Mouse (Mus musculus) MEL (cell line): ENCODE results near the gene Il18r1. TPM values are rescaled to one million over a fixed set of nuclear protein-coding genes. Genes with fewer than 3 reads are reported as not detected.

Experiments used
- DNase-seq: peaks from one replicate; pipeline ENCODE4 v3.0.0; 2011; ENCODE audit warnings: low read depth, low spot score
- H3K27ac ChIP-seq: 2 replicates; pipeline ENCODE4 v1.5.1; 2012; ENCODE audit warnings: low read depth, mild to moderate bottlenecking, control low read depth, low read length, moderate library complexity; ENCODE audit not compliant: control insufficient read depth
- H3K27me3 ChIP-seq, 2 experiments: fragments of 150-350 bp in 1 of 2; sonication (generic) in 1 of 2; 2 replicates each; pipeline ENCODE4 v1.6.1; 2012; ENCODE audit warnings: low read length in 2 of 2, mild to moderate bottlenecking in 2 of 2, improper control_type of control experiment in 1 of 2, moderate library complexity in 1 of 2; ENCODE audit not compliant: insufficient read depth in 2 of 2, control insufficient read depth in 1 of 2
- H3K36me3 ChIP-seq, 2 experiments: 2 replicates each; pipeline ENCODE4 v1.6.1; 2012 to 2014; ENCODE audit warnings: low read length in 2 of 2, improper control_type of control experiment in 1 of 2, inconsistent platforms in 1 of 2, mild to moderate bottlenecking in 1 of 2; ENCODE audit not compliant: insufficient read depth in 2 of 2, control insufficient read depth in 1 of 2
- H3K4me1 ChIP-seq, 2 experiments: fragments of 150-350 bp in 1 of 2; sonication (generic) in 1 of 2; 2 replicates each; pipeline ENCODE4 v1.6.1; 2012; ENCODE audit warnings: low read length in 2 of 2, improper control_type of control experiment in 1 of 2, mild to moderate bottlenecking in 1 of 2; ENCODE audit not compliant: insufficient read depth in 2 of 2, control insufficient read depth in 1 of 2
- H3K4me3 ChIP-seq, 2 experiments: fragments of 150-350 bp in 1 of 2; sonication (generic) in 1 of 2; 2 replicates each; pipeline ENCODE4 v1.5.1; 2012; ENCODE audit warnings: low read depth in 2 of 2, low read length in 2 of 2, mild to moderate bottlenecking in 2 of 2, moderate library complexity in 2 of 2, control low read depth in 1 of 2, improper control_type of control experiment in 1 of 2; ENCODE audit not compliant: control insufficient read depth in 1 of 2, insufficient read depth in 1 of 2
- H3K79me2 ChIP-seq: 2 replicates; pipeline ENCODE4 v1.6.1; 2012; ENCODE audit warnings: mild to moderate bottlenecking, low read length, moderate library complexity; ENCODE audit not compliant: control insufficient read depth, poor library complexity, insufficient read depth
- H3K9ac ChIP-seq: 2 replicates; pipeline ENCODE4 v1.6.1; 2012; ENCODE audit warnings: low read depth, mild to moderate bottlenecking, control low read depth, low read length, moderate library complexity; ENCODE audit not compliant: control insufficient read depth, poor library complexity, severe bottlenecking
- H3K9me3 ChIP-seq: fragments of 150-350 bp; sonication (generic); replicated peaks from 2 replicates; pipeline ENCODE4 v1.6.1; 2012; ENCODE audit warnings: mild to moderate bottlenecking, low read length, improper control_type of control experiment, moderate library complexity; ENCODE audit not compliant: insufficient read depth
- BHLHE40 ChIP-seq: IDR thresholded peaks from 2 replicates; pipeline ENCODE4 v1.6.1; 2012; ENCODE audit warnings: low read depth, mild to moderate bottlenecking, inconsistent platforms, low read length, improper control_type of control experiment, borderline replicate concordance
- CHD1 ChIP-seq: IDR thresholded peaks from 2 replicates; pipeline ENCODE4 v1.6.1; 2012; ENCODE audit warnings: low read depth, mild to moderate bottlenecking, inconsistent platforms, low read length, improper control_type of control experiment
- CHD2 ChIP-seq: IDR thresholded peaks from 2 replicates; pipeline ENCODE4 v1.6.1; 2011; ENCODE audit warnings: low read length, improper control_type of control experiment
- E2F4 ChIP-seq: IDR thresholded peaks from 2 replicates; pipeline ENCODE4 v1.6.1; 2011; ENCODE audit warnings: low read depth, low read length, improper control_type of control experiment, borderline replicate concordance
- ELF1 ChIP-seq: IDR thresholded peaks from 2 replicates; pipeline ENCODE4 v1.6.1; 2014; ENCODE audit warnings: low read depth, mild to moderate bottlenecking, inconsistent platforms, low read length, improper control_type of control experiment, moderate library complexity
- EP300 ChIP-seq, 2 experiments: IDR thresholded peaks; 2 replicates each; pipeline ENCODE4 v1.6.1; 2011; ENCODE audit warnings: improper control_type of control experiment in 2 of 2, low read length in 2 of 2, low read depth in 1 of 2, mild to moderate bottlenecking in 1 of 2
- ETS1 ChIP-seq: IDR thresholded peaks from 2 replicates; pipeline ENCODE4 v1.6.1; 2012; ENCODE audit warnings: low read depth, mild to moderate bottlenecking, inconsistent platforms, low read length, improper control_type of control experiment, moderate library complexity
- GATA1 ChIP-seq: IDR thresholded peaks from 2 replicates; pipeline ENCODE4 v1.6.1; 2011; ENCODE audit warnings: low read depth, low read length, improper control_type of control experiment
- HCFC1 ChIP-seq: IDR thresholded peaks from 2 replicates; pipeline ENCODE4 v1.6.1; 2012; ENCODE audit warnings: low read depth, mild to moderate bottlenecking, inconsistent platforms, low read length, improper control_type of control experiment, moderate library complexity
- JUND ChIP-seq: IDR thresholded peaks from 2 replicates; pipeline ENCODE4 v1.6.1; 2011; ENCODE audit warnings: low read depth, mild to moderate bottlenecking, improper control_type of control experiment, low read length
- MAFK ChIP-seq: IDR thresholded peaks from 2 replicates; pipeline ENCODE4 v1.6.1; 2011; ENCODE audit warnings: low read depth, mild to moderate bottlenecking, low read length, improper control_type of control experiment, borderline replicate concordance
- MYB ChIP-seq: IDR thresholded peaks from 2 replicates; pipeline ENCODE4 v1.6.1; 2011; ENCODE audit warnings: mild to moderate bottlenecking, low read depth, low read length, improper control_type of control experiment
- NELFE ChIP-seq: IDR thresholded peaks from 2 replicates; pipeline ENCODE4 v1.6.1; 2011; ENCODE audit warnings: low read depth, low read length, improper control_type of control experiment
- POLR2A ChIP-seq, 2 experiments: IDR thresholded peaks; 2 replicates each; pipeline ENCODE4 v1.6.1; 2011 to 2012; ENCODE audit warnings: low read length in 2 of 2, mild to moderate bottlenecking in 2 of 2, control low read depth in 1 of 2, improper control_type of control experiment in 1 of 2, low read depth in 1 of 2, moderate library complexity in 1 of 2; ENCODE audit not compliant: control insufficient read depth in 1 of 2, insufficient read depth in 1 of 2, poor library complexity in 1 of 2
- POLR2AphosphoS2 ChIP-seq: IDR thresholded peaks from 2 replicates; pipeline ENCODE4 v1.6.1; 2011; ENCODE audit warnings: low read length, improper control_type of control experiment
- POLR2AphosphoS5 ChIP-seq: IDR thresholded peaks from 2 replicates; pipeline ENCODE4 v1.6.1; 2012; ENCODE audit warnings: low read depth, borderline replicate concordance, mild to moderate bottlenecking, inconsistent platforms, low read length, moderate library complexity, mixed read lengths
- RAD21 ChIP-seq: IDR thresholded peaks from 2 replicates; pipeline ENCODE4 v1.6.1; 2011; ENCODE audit warnings: mild to moderate bottlenecking, low read depth, low read length, improper control_type of control experiment
- RCOR1 ChIP-seq: IDR thresholded peaks from 2 replicates; pipeline ENCODE4 v1.6.1; 2012; ENCODE audit warnings: low read depth, mild to moderate bottlenecking, inconsistent platforms, low read length, improper control_type of control experiment
- SIN3A ChIP-seq: IDR thresholded peaks from 2 replicates; pipeline ENCODE4 v1.6.1; 2012; ENCODE audit warnings: low read length, improper control_type of control experiment, inconsistent platforms
- TBP ChIP-seq: IDR thresholded peaks from 2 replicates; pipeline ENCODE4 v1.8.0; 2011; ENCODE audit warnings: low read depth, low read length, improper control_type of control experiment
- TCF12 ChIP-seq: IDR thresholded peaks from 2 replicates; pipeline ENCODE4 v1.6.1; 2014; ENCODE audit warnings: low read depth, mild to moderate bottlenecking, inconsistent platforms, low read length, improper control_type of control experiment, moderate library complexity
- USF1 ChIP-seq: IDR thresholded peaks from 2 replicates; pipeline ENCODE4 v1.6.1; 2014; ENCODE audit warnings: low read depth, mild to moderate bottlenecking, inconsistent platforms, low read length, improper control_type of control experiment, moderate library complexity
- USF2 ChIP-seq, 2 experiments: IDR thresholded peaks; 2 replicates each; pipeline ENCODE4 v1.6.1; 2011 to 2012; ENCODE audit warnings: improper control_type of control experiment in 2 of 2, low read length in 2 of 2, borderline replicate concordance in 1 of 2, inconsistent platforms in 1 of 2, low read depth in 1 of 2, mild to moderate bottlenecking in 1 of 2; ENCODE audit not compliant: insufficient read depth in 1 of 2
- ZKSCAN1 ChIP-seq: IDR thresholded peaks from 2 replicates; pipeline ENCODE4 v1.6.1; 2012; ENCODE audit warnings: low read depth, mild to moderate bottlenecking, inconsistent platforms, low read length, improper control_type of control experiment, moderate library complexity
- ZNF384 ChIP-seq: IDR thresholded peaks from 2 replicates; pipeline ENCODE4 v1.6.1; 2012; ENCODE audit warnings: low read depth, mild to moderate bottlenecking, inconsistent platforms, low read length, improper control_type of control experiment
- polyA plus RNA-seq, 2 experiments: library from polyadenylated mRNA; stranded (reverse) in 1 of 2; unstranded in 1 of 2; fragments of >175 nt in 1 of 2; fragments of >200 nt in 1 of 2; gene quantifications; 2 replicates each; pipeline versions ENCODE4 v1.2.1 to v1.2.4; 2012; ENCODE audit warnings: low replicate concordance in 2 of 2, low read depth in 1 of 2; ENCODE audit not compliant: insufficient read length in 2 of 2, insufficient read depth in 1 of 2, missing spikeins in 1 of 2
- total RNA-seq: library from RNA; depleted of rRNA; stranded (reverse); fragments of 300-350 nt; gene quantifications from 2 replicates; pipeline ENCODE4 v1.2.3, GENCODE M21; 2012

Gene Il18r1
- total and polyA plus RNA-seq, 3 experiments, result 0.08 to 0.10 TPM; not detected in 1

- TF ChIP-seq ZNF384, result no peak
- peak; percentile 71; the same call in 1 of the 2 replicates for TF ChIP-seq TCF12
- TF ChIP-seq BHLHE40, result no peak
- no peak for TF ChIP-seq ELF1
- TF ChIP-seq CHD1, result no peak
- TF ChIP-seq SIN3A, result peak; percentile 51
- peak; percentile 72; the same call in 1 of the 2 replicates for TF ChIP-seq GATA1
- TF ChIP-seq ETS1, result peak; percentile 48
- TF ChIP-seq CHD2, result no peak
- TF ChIP-seq NELFE, result no peak
- no peak for TF ChIP-seq RCOR1
- peak in 1 of 2 experiments; percentile 66; a peak in 3 of 4 replicates for TF ChIP-seq EP300 (IDR thresholded peaks at IDR 0.05; ENCODE audit: low read depth in 1 of 2, low read length in 2 of 2)
- H3K9ac ChIP-seq, result peak overlapping the region; percentile 15; the same call in 1 of the 2 replicates
Observed at GRCm38 (mm10) chr1:40432169-40432568, 33.2 kb upstream of the Il18r1 start.

DNA sequence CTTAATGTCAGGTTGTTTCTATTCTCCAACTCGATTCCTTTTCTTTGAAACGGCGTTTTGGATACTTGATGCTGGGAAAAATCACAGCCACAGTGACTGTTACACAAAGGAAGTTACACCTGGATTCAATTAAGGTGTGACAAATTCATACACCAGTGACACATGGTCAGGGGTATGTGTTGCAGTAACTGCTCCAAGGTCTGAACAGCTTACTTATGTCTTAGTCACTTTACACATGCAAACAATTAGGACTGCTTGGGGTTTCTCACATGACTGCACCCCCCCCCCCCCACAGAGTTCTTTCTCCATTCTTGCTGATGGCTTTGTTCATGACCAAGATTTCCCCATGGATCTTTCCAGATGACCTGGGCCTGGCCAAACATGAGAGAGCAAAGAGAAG is 29.4 kb upstream of the Il18r1 start:
- no peaks in the 10 kb centered on the region for H3K27me3 ChIP-seq
- TF ChIP-seq CHD1 (no peak), POLR2AphosphoS2 (no peak), POLR2AphosphoS5 (no peak), MAFK (no peak), ZKSCAN1 (no peak), MYB (no peak), SIN3A (no peak), E2F4 (no peak), HCFC1 (no peak), JUND (no peak), TCF12 (no peak), POLR2A (IDR thresholded peaks at IDR 0.05; ENCODE audit: control insufficient read depth in 1 of 2, insufficient read depth in 1 of 2, low read depth in 1 of 2, low read length in 2 of 2, poor library complexity in 1 of 2) (no peak), RAD21 (no peak), RCOR1 (no peak), ELF1 (no peak), USF1 (no peak), NELFE (no peak), TBP (no peak), USF2 (IDR thresholded peaks at IDR 0.05; ENCODE audit: borderline replicate concordance in 1 of 2, insufficient read depth in 1 of 2, low read depth in 1 of 2, low read length in 2 of 2) (no peak)
- H3K27ac ChIP-seq, result no peak overlapping the region
- no peak overlapping the region for H3K9ac ChIP-seq
- H3K4me1 ChIP-seq, result peaks cover 16 to 43% of the 10 kb centered on the region in 2 experiments
- no peak overlapping the region for H3K4me3 ChIP-seq
- no peak for DNase-seq
- H3K9me3 ChIP-seq, result no peaks in the 10 kb centered on the region
- peaks cover 65% of the 10 kb centered on the region for H3K79me2 ChIP-seq
- peaks cover 10 to 50% of the 10 kb centered on the region in 2 experiments for H3K36me3 ChIP-seq

More at GRCm38 (mm10) chr1:40432169-40432568, 33.2 kb upstream of the Il18r1 start:
- Histone ChIP-seq H3K27me3 (no peaks in the 10 kb centered on the region), H3K36me3 (peaks cover 0 to 71% of the 10 kb centered on the region in 2 experiments; a peak in 2 of 4 replicates), H3K4me3 (peak overlapping the region; percentile 15 to 56; a peak in 3 of 4 replicates), H3K4me1 (peaks cover 26 to 61% of the 10 kb centered on the region in 2 experiments), H3K9me3 (no peaks in the 10 kb centered on the region), H3K27ac (peak overlapping the region; percentile 30), H3K79me2 (peaks cover 59% of the 10 kb centered on the region)
- DNase-seq, result peak; percentile 37
